Mouse (Mus musculus) C2C12 (cell line): ENCODE measurements around the gene Pax4. TPM values are rescaled to one million over a fixed set of nuclear protein-coding genes. Genes with fewer than 3 reads are reported as not detected.

Source experiments
- H3K27me3 ChIP-seq: one replicate; pipeline ENCODE4 v1.6.1; 2011; ENCODE audit not compliant: control insufficient read depth, insufficient read depth, insufficient read length
- H3K36me3 ChIP-seq: one replicate; pipeline ENCODE4 v1.6.1; 2011; ENCODE audit not compliant: control insufficient read depth, insufficient read depth
- H3K4me3 ChIP-seq: one replicate; pipeline ENCODE4 v1.5.1; 2011; ENCODE audit warnings: mild to moderate bottlenecking, control low read depth; ENCODE audit not compliant: poor library complexity, insufficient read depth, severe bottlenecking
- H3K79me2 ChIP-seq: one replicate; pipeline ENCODE4 v1.6.1; 2011; ENCODE audit not compliant: control insufficient read depth, insufficient read depth
- H3K79me3 ChIP-seq: one replicate; pipeline ENCODE4 v1.6.1; 2011; ENCODE audit warnings: low read depth, control low read depth
- H3ac ChIP-seq: one replicate; pipeline ENCODE3; 2011; ENCODE audit warnings: low read depth; ENCODE audit not compliant: control insufficient read depth, insufficient read length
- CEBPB ChIP-seq: IDR thresholded peaks from one replicate; pipeline ENCODE4 v1.6.1; 2011; ENCODE audit warnings: low read depth, mild to moderate bottlenecking, control low read depth, moderate library complexity
- CTCF ChIP-seq: IDR thresholded peaks from one replicate; pipeline ENCODE4 v1.5.1; 2011; ENCODE audit not compliant: control insufficient read depth, insufficient read depth, insufficient read length
- FOSL1 ChIP-seq: IDR thresholded peaks from one replicate; pipeline ENCODE4 v1.8.0; 2011; ENCODE audit warnings: mild to moderate bottlenecking, low read length; ENCODE audit not compliant: poor library complexity, insufficient read depth, severe bottlenecking
- MAX ChIP-seq: IDR thresholded peaks from one replicate; pipeline ENCODE4 v1.6.1; 2011; ENCODE audit warnings: mild to moderate bottlenecking, control low read depth
- MYOD1 ChIP-seq: IDR thresholded peaks from one replicate; pipeline ENCODE4 v1.6.1; 2011; ENCODE audit warnings: low read depth; ENCODE audit not compliant: control insufficient read depth, insufficient read length
- MYOG ChIP-seq: IDR thresholded peaks from one replicate; pipeline ENCODE4 v1.6.1; 2011; ENCODE audit not compliant: control insufficient read depth, insufficient read length; ENCODE audit errors: extremely low read depth
- USF1 ChIP-seq: IDR thresholded peaks from one replicate; pipeline ENCODE4 v1.6.1; 2011; ENCODE audit warnings: low read depth, mild to moderate bottlenecking, control low read depth, moderate library complexity
- polyA plus RNA-seq: library from polyadenylated mRNA; unstranded; fragments of >200 nt; fragmentation: generic; extraction: Trizol; gene quantifications from one replicate; pipeline ENCODE4 v1.2.1, GENCODE M21; 2012; ENCODE audit warnings: missing spikeins

The Pax4 gene
- polyA plus RNA-seq, 1 experiment = not detected

GRCm38 (mm10) chr6:28398726-28399125, 50.4 kb downstream of the Pax4 start:
- no peak overlapping the region for H3ac ChIP-seq
- no peaks in the 10 kb centered on the region for H3K79me3 ChIP-seq
- H3K36me3 ChIP-seq = no peaks in the 10 kb centered on the region
- TF ChIP-seq MYOD1 = no peak
- no peak for TF ChIP-seq MYOG
- no peak for TF ChIP-seq FOSL1
- no peak overlapping the region for H3K4me3 ChIP-seq
- H3K79me2 ChIP-seq = no peaks in the 10 kb centered on the region
- H3K27me3 ChIP-seq = peaks cover 9% of the 10 kb centered on the region

GRCm38 (mm10) chr6:28397681-28398203, 51.4 kb downstream of the Pax4 start, which contains the start of gene Zfp800:
Zfp800 (minus strand) TSS chr6:28398005.
- no peaks in the 10 kb centered on the region for H3K36me3 ChIP-seq
- H3K79me3 ChIP-seq = no peaks in the 10 kb centered on the region
- no peak for TF ChIP-seq CTCF
- no peak for TF ChIP-seq CEBPB
- TF ChIP-seq FOSL1 = no peak
- no peak for TF ChIP-seq USF1
- TF ChIP-seq MAX = no peak
- TF ChIP-seq MYOG = no peak
- no peaks in the 10 kb centered on the region for H3K79me2 ChIP-seq
- no peak within 1 kb of the TSS for H3K4me3 ChIP-seq
- no peak within 1 kb of the TSS for H3ac ChIP-seq
- H3K27me3 ChIP-seq = peaks cover 9% of the 10 kb centered on the region

- no peak for TF ChIP-seq MYOD1
- TF ChIP-seq USF1 = no peak
- no peak for TF ChIP-seq CEBPB
- no peak for TF ChIP-seq FOSL1
- TF ChIP-seq MYOG = no peak
- TF ChIP-seq CTCF = no peak
- Histone ChIP-seq H3K79me3 (no peaks in the 10 kb centered on the region), H3K36me3 (no peaks in the 10 kb centered on the region), H3K79me2 (no peaks in the 10 kb centered on the region), H3ac (no peak overlapping the region), H3K27me3 (peaks cover 16% of the 10 kb centered on the region), H3K4me3 (no peak overlapping the region)
Observed at GRCm38 (mm10) chr6:28396853-28397457, 52.2 kb downstream of the Pax4 start.

GRCm38 (mm10) chr6:28396051-28396852, 52.9 kb downstream of the Pax4 start:
- no peaks in the 10 kb centered on the region for H3K79me3 ChIP-seq
- no peaks in the 10 kb centered on the region for H3K79me2 ChIP-seq
- peaks cover 18% of the 10 kb centered on the region for H3K27me3 ChIP-seq
- TF ChIP-seq CEBPB (no peak), MYOD1 (no peak), CTCF (no peak)
- H3ac ChIP-seq = no peak overlapping the region
- no peaks in the 10 kb centered on the region for H3K36me3 ChIP-seq
- no peak overlapping the region for H3K4me3 ChIP-seq

Other genes starting within 250 kb of the Pax4 start
- gene Zfp800, start 51.3 kb downstream of the Pax4 start, polyA plus RNA-seq = 2.5 TPM
- gene Arf5, start 25.8 kb downstream of the Pax4 start, polyA plus RNA-seq = 203 TPM
- gene Fscn3, start 21.6 kb downstream of the Pax4 start, polyA plus RNA-seq = not detected
- gene Gcc1, start 21.0 kb downstream of the Pax4 start, polyA plus RNA-seq = 4.7 TPM
- 155 TPM for gene Snd1, start 25.8 kb upstream of the Pax4 start, polyA plus RNA-seq